Mouse (Mus musculus) spleen, adult 2 months (tissue): ENCODE results near the gene Bmf. TPM values are rescaled to one million over a fixed set of nuclear protein-coding genes. Genes with fewer than 3 reads are reported as not detected.

Experiments used
- DNase-seq, 2 experiments: peaks; one replicate each; pipeline versions ENCODE4 v3.0.0 to v3.0.0-alpha.2; 2012 to 2021; ENCODE audit warnings: low spot score in 2 of 2, low read depth in 1 of 2
- H3K27ac ChIP-seq: fragments of 200-500 bp; 2 replicates; pipeline ENCODE4 v1.5.1; 2012; ENCODE audit warnings: low read length, inconsistent platforms; ENCODE audit not compliant: insufficient read depth
- H3K27me3 ChIP-seq: fragments of 200-500 bp; 2 replicates; pipeline ENCODE4 v1.6.1; 2012; ENCODE audit warnings: mild to moderate bottlenecking, moderate library complexity, low read length, inconsistent platforms; ENCODE audit not compliant: control insufficient read depth, insufficient read depth
- H3K36me3 ChIP-seq: fragments of 200-500 bp; 2 replicates; pipeline ENCODE4 v1.6.1; 2012; ENCODE audit warnings: mild to moderate bottlenecking, low read length, inconsistent platforms; ENCODE audit not compliant: control insufficient read depth, insufficient read depth
- H3K4me1 ChIP-seq: fragments of 200-500 bp; 2 replicates; pipeline ENCODE4 v1.6.1; 2011; ENCODE audit warnings: inconsistent platforms; ENCODE audit not compliant: control insufficient read depth, insufficient read depth, insufficient read length
- H3K4me3 ChIP-seq: fragments of 200-500 bp; 2 replicates; pipeline ENCODE4 v1.5.1; 2011; ENCODE audit warnings: mild to moderate bottlenecking, inconsistent platforms; ENCODE audit not compliant: insufficient read depth, insufficient read length; ENCODE audit errors: extremely low read depth
- CTCF ChIP-seq: fragments of 200-500 bp; IDR thresholded peaks from 2 replicates; pipeline ENCODE4 v1.5.1; 2011; ENCODE audit warnings: mild to moderate bottlenecking, inconsistent platforms; ENCODE audit not compliant: insufficient read depth, insufficient read length, insufficient replicate concordance; ENCODE audit errors: extremely low read depth
- POLR2A ChIP-seq: fragments of 200-500 bp; IDR thresholded peaks from 2 replicates; pipeline ENCODE4 v1.6.1; 2011; ENCODE audit warnings: low read depth, low read length, inconsistent platforms
- WGBS: fragments of 180-500 bp; shearing (Covaris S2); methylation state at CpG from one replicate; pipeline ENCODE4 v1.1.7; 2018; 5-methylcytosine and 5-hydroxymethylcytosine counted together
- polyA plus RNA-seq: library from polyadenylated mRNA; depleted of rRNA; stranded (reverse); fragments of >200 nt; gene quantifications from 2 replicates; pipeline ENCODE4 v1.2.3, GENCODE M21; 2012; rRNA removed

The Bmf gene
- polyA plus RNA-seq = 24.8 and 32.4 TPM in 2 replicates

- 2% methylated on average over 45 of the region's 45 CpGs for WGBS
- TF ChIP-seq POLR2A = peak; percentile 16; the same call in 1 of the 2 replicates
- TF ChIP-seq CTCF = no peak
- Histone ChIP-seq H3K4me1 (peaks cover 31% of the 10 kb centered on the region; the same call in 1 of the 2 replicates), H3K27ac (peak within 1 kb of the TSS; percentile 51), H3K36me3 (no peaks in the 10 kb centered on the region), H3K4me3 (peak within 1 kb of the TSS; percentile 63), H3K27me3 (no peaks in the 10 kb centered on the region)
- peak; percentile 86 to 91 for DNase-seq
Measured at GRCm38 (mm10) chr2:118549507-118550473, at the start of gene Bmf. TSS of gene Bmf (minus strand) at chr2:118549687.

- Histone ChIP-seq H3K27ac (no peak overlapping the region), H3K4me1 (peaks cover 5% of the 10 kb centered on the region; the same call in 1 of the 2 replicates), H3K27me3 (no peaks in the 10 kb centered on the region), H3K4me3 (peak overlapping the region; percentile 11; the same call in 1 of the 2 replicates), H3K36me3 (no peaks in the 10 kb centered on the region)
- TF ChIP-seq CTCF (no peak), POLR2A (no peak)
- WGBS = 39% methylated on average over 5 of the region's 5 CpGs
- no peak for DNase-seq
Measured at GRCm38 (mm10) chr2:118599087-118599486, 49.6 kb upstream of the Bmf start.

- WGBS = 5% methylated on average over 41 of the region's 41 CpGs
- Histone ChIP-seq H3K36me3 (no peaks in the 10 kb centered on the region), H3K27me3 (no peaks in the 10 kb centered on the region), H3K27ac (peak within 1 kb of the TSS; percentile 6), H3K4me3 (peak within 1 kb of the TSS; percentile 69), H3K4me1 (peaks cover 5% of the 10 kb centered on the region; the same call in 1 of the 2 replicates)
- no peak for TF ChIP-seq CTCF
- TF ChIP-seq POLR2A = no peak
- DNase-seq = peak; percentile 82 to 90
Measured at GRCm38 (mm10) chr2:118597673-118598568, 48.4 kb upstream of the Bmf start, which contains the start of gene Bub1b. TSS of gene Bub1b (plus strand) at chr2:118598211.

GRCm38 (mm10) chr2:118591083-118591482 is 41.6 kb upstream of the Bmf start:
- TF ChIP-seq CTCF (no peak), POLR2A (no peak)
- Histone ChIP-seq H3K4me3 (no peak overlapping the region), H3K36me3 (no peaks in the 10 kb centered on the region), H3K27me3 (no peaks in the 10 kb centered on the region), H3K4me1 (no peaks in the 10 kb centered on the region), H3K27ac (no peak overlapping the region)
- 37% methylated on average over 4 of the region's 4 CpGs for WGBS
- no peak for DNase-seq

GRCm38 (mm10) chr2:118587686-118588085 is 38.2 kb upstream of the Bmf start:
- Histone ChIP-seq H3K36me3 (no peaks in the 10 kb centered on the region), H3K4me1 (no peaks in the 10 kb centered on the region), H3K27me3 (no peaks in the 10 kb centered on the region), H3K4me3 (no peak overlapping the region), H3K27ac (no peak overlapping the region)
- DNase-seq = no peak
- TF ChIP-seq POLR2A = no peak
- TF ChIP-seq CTCF = no peak
- WGBS = 66% methylated on average over 3 of the region's 3 CpGs

GRCm38 (mm10) chr2:118586013-118586412 is 36.5 kb upstream of the Bmf start:
- TF ChIP-seq CTCF = no peak
- no peak for TF ChIP-seq POLR2A
- Histone ChIP-seq H3K4me1 (no peaks in the 10 kb centered on the region), H3K27ac (no peak overlapping the region), H3K4me3 (no peak overlapping the region), H3K36me3 (no peaks in the 10 kb centered on the region), H3K27me3 (no peaks in the 10 kb centered on the region)
- DNase-seq = no peak
- WGBS = 92% methylated on average over 5 of the region's 5 CpGs
